Mouse (Mus musculus) myocyte (in vitro differentiated cells): Measurements from ENCODE around the gene Ppp1r32. TPM values are rescaled to one million over a fixed set of nuclear protein-coding genes. Genes with fewer than 3 reads are reported as not detected.

Experiments
- H3K27me3 ChIP-seq: one replicate; pipeline ENCODE4 v1.6.1; 2011; ENCODE audit not compliant: control insufficient read depth, insufficient read depth, insufficient read length
- H3K36me3 ChIP-seq: one replicate; pipeline ENCODE4 v1.6.1; 2011; ENCODE audit not compliant: control insufficient read depth, insufficient read depth
- H3K4me2 ChIP-seq: one replicate; pipeline ENCODE4 v1.6.1; 2011; ENCODE audit warnings: low read depth, control low read depth
- H3K4me3 ChIP-seq: one replicate; pipeline ENCODE4 v1.5.1; 2011; ENCODE audit warnings: mild to moderate bottlenecking, control low read depth, moderate library complexity
- H3K79me2 ChIP-seq: one replicate; pipeline ENCODE4 v1.6.1; 2011; ENCODE audit not compliant: control insufficient read depth, insufficient read depth
- H3ac ChIP-seq: one replicate; pipeline ENCODE4 v1.6.1; 2011; ENCODE audit not compliant: control insufficient read depth, insufficient read length
- CEBPB ChIP-seq: IDR thresholded peaks from 2 replicates; pipeline ENCODE4 v1.6.1; 2011; ENCODE audit warnings: mild to moderate bottlenecking, moderate library complexity; ENCODE audit not compliant: poor library complexity, insufficient read depth, severe bottlenecking
- E2F4 ChIP-seq: IDR thresholded peaks from one replicate; pipeline ENCODE4 v1.6.1; 2011; ENCODE audit warnings: mild to moderate bottlenecking, control low read depth, moderate library complexity; ENCODE audit not compliant: insufficient read depth
- MAX ChIP-seq: IDR thresholded peaks from one replicate; pipeline ENCODE4 v1.6.1; 2011; ENCODE audit warnings: low read depth, mild to moderate bottlenecking, control low read depth
- MYOD1 ChIP-seq, 3 experiments: IDR thresholded peaks; one replicate each; pipeline ENCODE4 v1.6.1; 2011; ENCODE audit warnings: control low read depth in 2 of 3, low read depth in 2 of 3, mild to moderate bottlenecking in 2 of 3, moderate library complexity in 1 of 3; ENCODE audit not compliant: insufficient read length in 2 of 3, control insufficient read depth in 1 of 3
- MYOG ChIP-seq, 3 experiments: IDR thresholded peaks; one replicate each; pipeline ENCODE4 v1.6.1; 2011; ENCODE audit warnings: control low read depth in 2 of 3, low read depth in 2 of 3, mild to moderate bottlenecking in 2 of 3; ENCODE audit not compliant: insufficient read length in 2 of 3, control insufficient read depth in 1 of 3, insufficient read depth in 1 of 3
- POLR2A ChIP-seq: IDR thresholded peaks from one replicate; pipeline ENCODE4 v1.6.1; 2011; ENCODE audit warnings: low read depth, mild to moderate bottlenecking, control low read depth, moderate library complexity; ENCODE audit not compliant: insufficient read length
- POLR2AphosphoS2 ChIP-seq: IDR thresholded peaks from one replicate; pipeline ENCODE4 v1.6.1; 2011; ENCODE audit warnings: low read depth, control low read depth; ENCODE audit not compliant: insufficient read length
- REST ChIP-seq: IDR thresholded peaks from one replicate; pipeline ENCODE4 v1.6.1; 2011; ENCODE audit warnings: mild to moderate bottlenecking, control low read depth, moderate library complexity; ENCODE audit not compliant: insufficient read depth, insufficient read length
- SRF ChIP-seq: IDR thresholded peaks from one replicate; pipeline ENCODE4 v1.6.1; 2011; ENCODE audit warnings: low read depth; ENCODE audit not compliant: control insufficient read depth, insufficient read length
- TCF12 ChIP-seq: IDR thresholded peaks from one replicate; pipeline ENCODE4 v1.6.1; 2011; ENCODE audit warnings: mild to moderate bottlenecking, control low read depth; ENCODE audit not compliant: poor library complexity, insufficient read depth, severe bottlenecking
- TCF3 ChIP-seq: IDR thresholded peaks from one replicate; pipeline ENCODE4 v1.6.1; 2011; ENCODE audit warnings: low read depth, control low read depth; ENCODE audit not compliant: insufficient read length
- USF1 ChIP-seq: IDR thresholded peaks from one replicate; pipeline ENCODE4 v1.6.1; 2011; ENCODE audit warnings: low read depth, mild to moderate bottlenecking, control low read depth, moderate library complexity
- polyA plus RNA-seq: library from polyadenylated mRNA; unstranded; fragments of >200 nt; fragmentation: generic; extraction: Trizol; gene quantifications from one replicate; pipeline ENCODE4 v1.2.1, GENCODE M21; 2012; ENCODE audit warnings: missing spikeins

The Ppp1r32 gene
- polyA plus RNA-seq, 1 experiment = 0.11 TPM

DNA sequence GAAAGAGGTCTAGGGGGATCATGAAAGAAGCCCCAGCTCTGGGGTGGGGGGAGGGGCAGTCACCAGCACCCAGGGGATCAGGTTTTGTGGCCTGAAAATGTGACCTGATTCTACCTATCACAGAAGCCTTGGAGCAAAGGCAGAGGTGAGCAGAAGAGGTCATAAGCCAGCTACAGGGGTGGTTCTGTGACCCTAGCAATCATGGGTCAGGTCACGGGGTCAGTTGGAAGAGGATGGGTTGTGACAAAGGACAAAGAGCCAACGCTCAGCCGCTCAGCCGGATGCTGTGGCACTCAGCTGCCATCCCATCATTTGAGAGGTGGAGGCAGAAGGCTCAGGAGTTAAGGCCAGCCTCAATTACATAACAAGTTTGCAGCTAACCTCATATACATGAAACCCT is 18.3 kb downstream of the Ppp1r32 start:
- Histone ChIP-seq H3K79me2 (no peaks in the 10 kb centered on the region), H3K4me2 (no peak overlapping the region), H3ac (no peak overlapping the region), H3K4me3 (no peak overlapping the region), H3K27me3 (peaks cover 18% of the 10 kb centered on the region), H3K36me3 (no peaks in the 10 kb centered on the region)
- TF ChIP-seq TCF12 (no peak), MYOD1 (IDR thresholded peaks at IDR 0.05; ENCODE audit: control insufficient read depth in 1 of 3, insufficient read length in 2 of 3, low read depth in 2 of 3) (no peak)

DNA sequence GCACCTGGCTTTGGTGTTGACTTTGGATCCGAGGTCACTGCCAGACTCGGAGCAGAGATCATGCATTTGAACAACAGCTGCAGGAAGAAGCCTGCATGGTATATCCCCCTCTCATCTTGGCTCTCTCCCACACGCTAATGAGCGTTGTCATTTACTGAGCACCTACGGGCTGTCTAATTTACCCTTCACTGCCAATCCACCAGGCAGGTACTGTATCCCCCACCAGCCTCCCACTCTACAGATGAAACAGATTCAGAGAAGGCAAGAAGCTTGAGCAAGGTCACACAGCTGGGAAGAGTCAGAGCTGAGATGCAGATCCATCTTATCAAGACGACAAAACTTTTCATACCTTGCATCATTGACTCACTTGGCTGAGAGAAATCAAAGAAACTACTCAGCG is 21.1 kb downstream of the Ppp1r32 start:
- H3K27me3 ChIP-seq = peaks cover 36% of the 10 kb centered on the region

DNA sequence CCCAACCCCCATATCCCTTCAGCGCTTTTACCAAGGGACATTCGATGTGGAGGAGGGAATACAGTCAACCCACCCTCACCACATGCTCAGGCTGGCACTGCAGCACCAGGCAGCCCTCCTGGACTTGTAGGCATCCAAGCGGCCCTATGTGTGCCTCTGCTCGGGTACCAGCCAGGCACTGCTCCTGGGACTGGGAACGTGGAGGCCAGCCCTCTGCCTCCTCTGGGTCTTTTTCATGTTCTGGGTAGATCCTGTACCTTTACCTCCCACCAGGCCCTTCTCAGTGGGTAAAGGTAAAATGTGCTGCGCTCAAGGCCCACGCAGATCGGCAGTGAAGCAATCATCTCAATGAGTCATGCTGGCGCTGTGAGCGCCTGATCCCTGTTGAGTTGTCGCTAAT is 22.8 kb downstream of the Ppp1r32 start:
- H3K4me3 ChIP-seq = no peak overlapping the region
- TF ChIP-seq POLR2A (no peak), USF1 (no peak), CEBPB (no peak), SRF (no peak), MAX (no peak), TCF12 (no peak), MYOD1 (IDR thresholded peaks at IDR 0.05; ENCODE audit: control insufficient read depth in 1 of 3, insufficient read length in 2 of 3, low read depth in 2 of 3) (no peak), POLR2AphosphoS2 (no peak), MYOG (IDR thresholded peaks at IDR 0.05; ENCODE audit: control insufficient read depth in 1 of 3, insufficient read depth in 1 of 3, insufficient read length in 2 of 3, low read depth in 2 of 3) (no peak)
- H3ac ChIP-seq = no peak overlapping the region
- no peaks in the 10 kb centered on the region for H3K36me3 ChIP-seq
- H3K79me2 ChIP-seq = no peaks in the 10 kb centered on the region
- no peak overlapping the region for H3K4me2 ChIP-seq
- peaks cover 48% of the 10 kb centered on the region for H3K27me3 ChIP-seq

More for the DNA sequence above, 21.1 kb downstream of the Ppp1r32 start:
- no peak overlapping the region for H3ac ChIP-seq
- H3K4me2 ChIP-seq = no peak overlapping the region
- no peaks in the 10 kb centered on the region for H3K79me2 ChIP-seq
- TF ChIP-seq SRF = no peak
- no peak for TF ChIP-seq MYOG (IDR thresholded peaks at IDR 0.05; ENCODE audit: control insufficient read depth in 1 of 3, insufficient read depth in 1 of 3, insufficient read length in 2 of 3, low read depth in 2 of 3)
- TF ChIP-seq REST = no peak
- TF ChIP-seq MYOD1 (IDR thresholded peaks at IDR 0.05; ENCODE audit: control insufficient read depth in 1 of 3, insufficient read length in 2 of 3, low read depth in 2 of 3) = no peak
- TF ChIP-seq POLR2A = no peak
- TF ChIP-seq USF1 = no peak
- no peak for TF ChIP-seq TCF12
- no peak for TF ChIP-seq TCF3
- TF ChIP-seq POLR2AphosphoS2 = no peak
- TF ChIP-seq CEBPB = no peak
- TF ChIP-seq E2F4 = no peak
- TF ChIP-seq MAX = no peak
- H3K36me3 ChIP-seq = no peaks in the 10 kb centered on the region
- H3K4me3 ChIP-seq = no peak overlapping the region

DNA sequence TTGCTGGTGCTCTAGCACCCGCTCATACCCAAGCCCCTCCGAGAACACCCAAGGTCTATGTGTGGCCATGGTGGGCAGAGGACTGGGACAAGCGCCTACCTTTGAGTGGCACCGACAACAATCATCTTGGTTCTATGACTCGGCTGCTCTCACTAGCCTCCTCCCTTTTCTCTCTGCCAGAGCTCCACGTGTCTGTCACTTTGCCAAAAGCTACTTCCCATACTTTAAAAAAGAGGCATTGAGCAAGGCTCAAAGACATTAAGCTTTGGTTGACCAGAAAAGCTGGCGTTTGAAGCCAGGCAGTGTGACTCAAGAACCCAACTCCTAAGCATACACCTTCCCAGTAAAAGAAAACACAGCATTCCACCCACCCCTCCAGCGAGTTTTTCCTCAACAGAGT is 24.6 kb downstream of the Ppp1r32 start:
- H3K36me3 ChIP-seq = no peaks in the 10 kb centered on the region
- no peaks in the 10 kb centered on the region for H3K79me2 ChIP-seq
- TF ChIP-seq MYOD1 (IDR thresholded peaks at IDR 0.05; ENCODE audit: control insufficient read depth in 1 of 3, insufficient read length in 2 of 3, low read depth in 2 of 3) (no peak), MYOG (IDR thresholded peaks at IDR 0.05; ENCODE audit: control insufficient read depth in 1 of 3, insufficient read depth in 1 of 3, insufficient read length in 2 of 3, low read depth in 2 of 3) (no peak), SRF (no peak), TCF12 (no peak), REST (no peak), MAX (no peak), CEBPB (no peak), TCF3 (no peak), POLR2AphosphoS2 (no peak), E2F4 (no peak), USF1 (no peak), POLR2A (no peak)
- no peak overlapping the region for H3K4me3 ChIP-seq
- no peak overlapping the region for H3ac ChIP-seq
- H3K27me3 ChIP-seq = peaks cover 53% of the 10 kb centered on the region
- H3K4me2 ChIP-seq = peak overlapping the region; percentile 45

DNA sequence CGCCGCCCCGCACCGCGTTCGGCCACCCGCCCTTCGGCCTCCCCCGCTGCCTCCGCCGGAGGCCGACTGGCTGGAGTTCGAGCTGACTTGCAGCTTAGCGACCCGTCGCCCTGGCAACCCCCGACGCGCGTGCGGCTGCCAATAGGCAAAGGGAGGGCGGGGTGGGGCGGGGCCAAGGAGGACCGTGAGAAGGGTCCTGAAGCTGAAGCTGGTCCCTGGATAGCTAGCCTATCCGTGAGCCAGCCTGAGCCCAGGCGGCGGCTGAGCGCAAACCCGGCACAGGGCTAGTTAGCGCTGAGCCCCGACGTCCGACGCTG is 25.3 kb downstream of the Ppp1r32 start:
- H3K27me3 ChIP-seq = peaks cover 52% of the 10 kb centered on the region
- no peaks in the 10 kb centered on the region for H3K79me2 ChIP-seq
- H3K4me3 ChIP-seq = no peak overlapping the region

More for the DNA sequence above, 25.3 kb downstream of the Ppp1r32 start:
- TF ChIP-seq E2F4 (no peak), MAX (no peak), POLR2AphosphoS2 (no peak), CEBPB (no peak), MYOG (IDR thresholded peaks at IDR 0.05; ENCODE audit: control insufficient read depth in 1 of 3, insufficient read depth in 1 of 3, insufficient read length in 2 of 3, low read depth in 2 of 3) (no peak), REST (no peak), TCF3 (no peak), USF1 (no peak), TCF12 (no peak), SRF (no peak), POLR2A (no peak), MYOD1 (IDR thresholded peaks at IDR 0.05; ENCODE audit: control insufficient read depth in 1 of 3, insufficient read length in 2 of 3, low read depth in 2 of 3) (no peak)
- peak overlapping the region; percentile 50 for H3K4me2 ChIP-seq
- H3K36me3 ChIP-seq = no peaks in the 10 kb centered on the region
- no peak overlapping the region for H3ac ChIP-seq
